Mouse (Mus musculus) mesoderm, embryonic 11.5 days (tissue): ENCODE results near the gene Disp1.

Source experiments
- DNase-seq: peaks from one replicate; pipeline ENCODE4 v3.0.0-alpha.2; 2012; ENCODE audit warnings: low read depth, low spot score

Gene Disp1

GRCm38 (mm10) chr1:183041703-183042102 is 179.6 kb downstream of the Disp1 start:
- DNase-seq = no peak

- no peak for DNase-seq
Observed at GRCm38 (mm10) chr1:183040847-183041382, 180.4 kb downstream of the Disp1 start.

GRCm38 (mm10) chr1:183039881-183040708 is 181.2 kb downstream of the Disp1 start:
- DNase-seq = no peak

GRCm38 (mm10) chr1:183039404-183039803 is 181.9 kb downstream of the Disp1 start:
- DNase-seq = no peak
